Mouse (Mus musculus) stomach, embryonic 14.5 days (tissue): ENCODE data around the gene Rprml. TPM values are rescaled to one million over a fixed set of nuclear protein-coding genes. Genes with fewer than 3 reads are reported as not detected.

Source experiments
- ATAC-seq: fragments of 200-750 bp; cut with Nextera tagmentation; 2 replicates; pipeline ENCODE4 v1.8.0; 2017; ENCODE audit warnings: low read depth, moderate TSS enrichment; ENCODE audit not compliant: insufficient number of reproducible peaks, insufficient read depth, low FRiP score
- H3K27ac ChIP-seq: fragments of 300-500 bp; sonication (generic); 2 replicates; pipeline ENCODE4 v1.5.1; 2014; ENCODE audit warnings: mild to moderate bottlenecking, low read length, moderate library complexity, mixed read lengths
- H3K27me3 ChIP-seq: fragments of 300-500 bp; sonication (generic); 2 replicates; pipeline ENCODE4 v1.6.1; 2014; ENCODE audit warnings: low read length, control low read depth, mixed read lengths; ENCODE audit not compliant: control insufficient read depth, insufficient read depth
- H3K36me3 ChIP-seq: fragments of 300-500 bp; sonication (generic); 2 replicates; pipeline ENCODE4 v1.6.1; 2014; ENCODE audit warnings: mild to moderate bottlenecking, control low read depth, low read length, moderate library complexity, mixed read lengths; ENCODE audit not compliant: control insufficient read depth, insufficient read depth
- H3K4me1 ChIP-seq: fragments of 300-500 bp; sonication (generic); 2 replicates; pipeline ENCODE4 v1.6.1; 2014; ENCODE audit warnings: low read length, control low read depth, mixed read lengths; ENCODE audit not compliant: control insufficient read depth, insufficient read depth
- H3K4me2 ChIP-seq: fragments of 300-500 bp; sonication (generic); replicated peaks from 2 replicates; pipeline ENCODE4 v1.6.1; 2014; ENCODE audit warnings: low read depth, low read length, control low read depth
- H3K4me3 ChIP-seq: fragments of 300-500 bp; sonication (generic); 2 replicates; pipeline ENCODE4 v1.5.1; 2014; ENCODE audit warnings: low read depth, low read length, control low read depth
- H3K9ac ChIP-seq: fragments of 300-500 bp; sonication (generic); replicated peaks from 2 replicates; pipeline ENCODE4 v1.6.1; 2014; ENCODE audit warnings: low read depth, mild to moderate bottlenecking, control low read depth, low read length, moderate library complexity, mixed read lengths
- H3K9me3 ChIP-seq: fragments of 300-500 bp; sonication (generic); 2 replicates; pipeline ENCODE4 v1.6.1; 2016; ENCODE audit warnings: low read depth, low read length, control low read depth; ENCODE audit not compliant: control insufficient read depth
- WGBS: fragments of 180-500 bp; shearing (Covaris S2); extraction: QIAGEN DNeasy Blood & Tissue Kit; methylation state at CpG from one replicate; pipeline ENCODE4 v1.1.7; 2014; 5-methylcytosine and 5-hydroxymethylcytosine counted together
- polyA plus RNA-seq: library from polyadenylated mRNA; unstranded; fragments of >200 nt; fragmentation: Nextera tagmentation; extraction: Ambion mirVana; gene quantifications from 2 replicates; pipeline ENCODE4 v1.2.1, GENCODE M21; 2014

Rprml gene
- polyA plus RNA-seq, 1 experiment from 2014 or later, result not detected

DNA sequence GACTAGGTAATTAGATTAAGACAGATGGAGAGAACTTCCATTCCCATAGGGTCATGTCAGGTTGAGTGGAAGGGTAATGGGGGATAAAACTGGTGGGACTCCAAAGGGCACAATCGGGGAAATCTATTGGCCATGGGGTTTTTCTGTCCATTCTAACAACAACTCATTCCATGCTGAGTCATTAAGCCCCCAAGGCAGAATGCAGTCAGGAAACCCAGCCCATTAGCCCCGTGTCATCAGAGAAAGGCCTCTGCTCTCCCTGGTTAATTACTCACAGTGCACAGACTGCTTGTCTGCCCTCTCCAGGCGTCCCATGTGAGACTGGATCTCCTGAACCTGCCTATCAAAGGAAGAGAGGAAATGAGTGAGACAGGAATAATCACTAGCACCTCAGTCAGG is 39.6 kb downstream of the Rprml start:
- Histone ChIP-seq H3K27ac (no peak overlapping the region), H3K9ac (no peak overlapping the region), H3K4me2 (no peak overlapping the region), H3K36me3 (peaks cover 35% of the 10 kb centered on the region; the same call in 1 of the 2 replicates), H3K4me3 (no peak overlapping the region), H3K9me3 (no peaks in the 10 kb centered on the region), H3K27me3 (no peaks in the 10 kb centered on the region), H3K4me1 (no peaks in the 10 kb centered on the region)
- ATAC-seq, result no peak
- WGBS, result 47% methylated on average over 3 of the region's 3 CpGs

DNA sequence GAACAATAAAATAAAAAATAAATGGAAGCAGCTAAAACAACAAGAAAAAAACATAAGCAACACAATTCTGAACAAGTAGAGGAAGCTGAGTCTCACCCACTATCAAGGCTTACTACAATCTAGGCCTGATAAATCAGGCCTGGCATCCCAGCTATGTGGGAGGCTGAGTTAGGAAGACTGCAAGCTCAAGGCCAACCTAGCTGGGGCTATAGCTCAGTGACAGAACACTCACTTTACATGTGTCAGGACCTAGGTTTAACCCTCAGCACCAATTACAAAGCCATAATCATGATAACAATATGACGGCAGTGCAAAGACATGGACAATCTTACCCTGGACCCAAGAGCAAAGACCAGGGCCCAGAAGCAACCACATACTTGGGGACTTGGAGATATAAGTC is 41.7 kb downstream of the Rprml start:
- no peaks in the 10 kb centered on the region for H3K4me1 ChIP-seq
- no peak overlapping the region for H3K4me2 ChIP-seq
- H3K4me3 ChIP-seq, result no peak overlapping the region
- ATAC-seq, result no peak
- H3K27me3 ChIP-seq, result no peaks in the 10 kb centered on the region
- H3K9me3 ChIP-seq, result no peaks in the 10 kb centered on the region
- peaks cover 20% of the 10 kb centered on the region; the same call in 1 of the 2 replicates for H3K36me3 ChIP-seq
- 80% methylated on average over 1 of the region's 1 CpGs for WGBS
- H3K27ac ChIP-seq, result no peak overlapping the region
- no peak overlapping the region for H3K9ac ChIP-seq

DNA sequence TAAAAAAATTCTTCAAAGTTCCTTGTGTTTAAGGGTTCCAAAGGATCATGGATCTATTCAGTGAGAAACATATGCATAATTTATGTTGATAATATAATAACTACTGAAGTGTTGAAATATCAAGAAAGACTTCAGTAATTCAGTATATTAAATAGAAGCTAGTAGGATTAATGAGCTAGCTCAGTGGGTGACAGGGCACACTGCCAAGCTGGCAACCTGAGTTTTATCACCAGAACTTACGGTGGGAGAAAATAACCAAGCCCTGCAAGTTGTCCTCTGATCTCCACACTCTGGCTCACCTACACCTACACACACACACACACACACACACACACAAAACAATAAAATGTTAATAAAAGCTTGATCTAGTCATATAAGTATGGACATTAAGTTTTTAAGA is 43.9 kb downstream of the Rprml start:
- Histone ChIP-seq H3K4me2 (no peak overlapping the region), H3K4me3 (no peak overlapping the region), H3K9me3 (no peaks in the 10 kb centered on the region), H3K36me3 (peaks cover 4% of the 10 kb centered on the region; the same call in 1 of the 2 replicates), H3K27ac (no peak overlapping the region), H3K4me1 (peaks cover 6% of the 10 kb centered on the region; the same call in 1 of the 2 replicates), H3K9ac (no peak overlapping the region), H3K27me3 (no peaks in the 10 kb centered on the region)
- WGBS, result 82% methylated on average over 1 of the region's 1 CpGs
- ATAC-seq, result no peak

DNA sequence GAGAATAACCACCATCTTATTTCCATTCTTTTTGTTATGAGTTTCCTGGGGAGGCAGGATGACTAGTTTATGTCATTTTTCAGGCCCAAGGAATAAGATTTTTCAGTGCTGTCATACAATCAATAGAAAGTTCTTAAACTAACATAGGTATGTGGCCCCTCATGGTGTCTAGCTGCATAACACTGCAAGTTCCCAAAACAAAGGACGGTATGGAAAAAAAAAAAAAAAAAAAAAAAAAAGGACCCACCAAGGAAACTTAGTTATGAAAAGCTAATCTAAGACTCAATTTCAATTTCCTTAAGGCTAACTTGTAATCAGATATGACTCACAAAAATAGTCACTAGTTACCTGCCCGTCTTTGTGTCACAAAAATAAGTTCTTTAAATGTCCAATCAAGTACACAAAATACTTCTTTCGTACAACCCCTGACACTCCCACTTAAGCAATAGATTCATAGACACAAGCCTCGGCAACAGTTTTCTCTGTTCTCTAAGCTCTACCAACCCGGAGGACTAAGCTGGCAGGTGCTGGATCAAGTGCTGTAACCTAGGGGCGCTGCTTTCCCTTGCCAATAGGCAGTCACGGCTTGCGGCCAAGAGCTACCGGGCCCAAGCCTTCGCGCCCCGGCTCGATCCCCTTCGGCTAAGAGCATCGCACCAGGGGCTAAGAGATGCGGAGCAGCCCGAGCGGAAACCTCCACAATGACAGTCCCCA is 47.6 kb downstream of the Rprml start:
- peak; percentile 60 for ATAC-seq
- H3K27me3 ChIP-seq, result no peaks in the 10 kb centered on the region
- H3K9me3 ChIP-seq, result no peaks in the 10 kb centered on the region
- peak overlapping the region; percentile 51 for H3K4me2 ChIP-seq
- WGBS, result 2% methylated on average over 18 of the region's 18 CpGs
- peaks cover 6% of the 10 kb centered on the region; the same call in 1 of the 2 replicates for H3K4me1 ChIP-seq
- peak overlapping the region; percentile 75 for H3K4me3 ChIP-seq
- peak overlapping the region; percentile 75 for H3K9ac ChIP-seq
- peak overlapping the region; percentile 95 for H3K27ac ChIP-seq
- no peaks in the 10 kb centered on the region for H3K36me3 ChIP-seq

DNA sequence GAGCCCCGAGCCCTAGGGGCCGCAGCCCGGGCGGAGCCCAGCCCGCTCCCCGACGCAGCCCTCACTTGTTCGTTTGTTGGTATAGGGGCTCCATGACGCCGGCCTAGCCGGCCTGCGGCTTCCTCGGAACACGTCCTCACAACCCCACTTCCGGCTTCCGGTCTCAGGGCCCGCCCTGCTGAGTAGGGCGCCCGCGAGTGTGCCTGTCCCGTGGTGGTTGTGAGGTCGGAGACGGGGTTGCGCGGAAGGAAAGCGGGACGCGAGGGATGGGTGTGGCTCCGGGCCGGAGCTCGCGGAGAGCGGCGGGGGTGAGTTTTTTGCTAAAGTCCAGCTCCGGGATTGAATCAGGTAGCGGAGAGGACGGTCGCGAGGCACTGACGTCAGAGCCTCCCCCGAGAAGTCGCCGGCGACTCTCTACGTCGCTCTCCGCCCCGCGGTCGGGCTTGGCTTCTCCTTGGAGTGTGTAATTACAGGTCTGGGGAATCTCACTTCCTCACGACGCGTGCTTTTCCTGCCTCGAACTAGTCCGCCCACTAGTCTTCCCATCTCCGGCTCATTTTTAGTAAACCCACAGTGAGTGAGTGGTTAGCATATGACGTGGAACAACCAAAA is 48.3 kb downstream of the Rprml start, which contains the start of gene Gosr2:
TSS of gene Gosr2 (minus strand) at position 334 of the 612 bp plus-strand sequence.
- Histone ChIP-seq H3K36me3 (no peaks in the 10 kb centered on the region), H3K27ac (peak within 1 kb of the TSS; percentile 95), H3K9ac (peak within 1 kb of the TSS; percentile 75), H3K4me1 (peaks cover 6% of the 10 kb centered on the region; the same call in 1 of the 2 replicates), H3K4me2 (peak within 1 kb of the TSS; percentile 51), H3K27me3 (no peaks in the 10 kb centered on the region), H3K4me3 (peak within 1 kb of the TSS; percentile 75), H3K9me3 (no peaks in the 10 kb centered on the region)
- ATAC-seq, result peak; percentile 96
- WGBS, result under 1% methylated on average over 57 of the region's 57 CpGs

DNA sequence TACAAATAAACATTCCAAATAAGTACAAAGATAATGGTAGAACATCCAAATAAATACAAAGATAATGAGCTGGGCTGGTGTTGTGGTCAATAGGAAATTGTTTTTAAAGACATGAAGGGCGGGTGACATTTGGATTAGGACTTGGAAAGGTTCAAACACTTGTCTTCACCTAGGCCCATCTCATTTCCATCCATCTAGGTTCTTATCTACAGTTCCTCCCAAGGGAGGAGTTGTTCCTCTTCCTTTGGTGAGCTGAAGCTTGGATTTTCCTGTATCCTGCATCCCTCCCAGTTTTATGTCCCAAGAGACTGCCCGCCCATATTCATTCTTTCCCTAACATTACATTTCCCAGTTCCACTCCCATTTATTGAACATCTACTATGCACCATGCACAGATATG is 48.9 kb downstream of the Rprml start:
- 68% methylated on average over 2 of the region's 2 CpGs for WGBS
- Histone ChIP-seq H3K4me1 (peaks cover 6% of the 10 kb centered on the region; the same call in 1 of the 2 replicates), H3K27ac (peak overlapping the region; percentile 95), H3K9ac (peak overlapping the region; percentile 75), H3K36me3 (no peaks in the 10 kb centered on the region), H3K9me3 (no peaks in the 10 kb centered on the region), H3K4me3 (peak overlapping the region; percentile 75), H3K27me3 (no peaks in the 10 kb centered on the region), H3K4me2 (peak overlapping the region; percentile 51)
- ATAC-seq, result no peak

Other genes starting within 250 kb of the Rprml start
- gene Plekhm1, start 236.9 kb upstream of the Rprml start, polyA plus RNA-seq, result 7.5 and 9.2 TPM in 2 replicates
- gene Lrrc37a, start 145.0 kb upstream of the Rprml start, polyA plus RNA-seq, result not detected in 2 replicates
- gene Gm884, start 28.4 kb upstream of the Rprml start, polyA plus RNA-seq, result not detected in 2 replicates
- gene Lyzl6, start 10.7 kb upstream of the Rprml start, polyA plus RNA-seq, result not detected in 2 replicates
- gene Gosr2, start 48.3 kb downstream of the Rprml start, polyA plus RNA-seq, result 69.4 and 77.6 TPM in 2 replicates
- 0.06 and 0.07 TPM in 2 replicates for gene Wnt9b, start 100.3 kb downstream of the Rprml start, polyA plus RNA-seq
- gene Wnt3, start 124.6 kb downstream of the Rprml start, polyA plus RNA-seq, result 0.07 and 0.10 TPM in 2 replicates